Mouse (Mus musculus) CH12.LX (cell line): ENCODE measurements around the gene Enpp1. TPM values are rescaled to one million over a fixed set of nuclear protein-coding genes. Genes with fewer than 3 reads are reported as not detected.

ENCODE experiments used
- DNase-seq: peaks from one replicate; pipeline ENCODE4 v3.0.0-alpha.2; 2013; ENCODE audit errors: extremely low read depth
- H3K27ac ChIP-seq: 2 replicates; pipeline ENCODE4 v1.5.1; 2012; ENCODE audit warnings: low read depth, mild to moderate bottlenecking, control low read depth, moderate library complexity; ENCODE audit not compliant: insufficient read depth
- H3K27me3 ChIP-seq: replicated peaks from 2 replicates; pipeline ENCODE3; 2012; ENCODE audit warnings: inconsistent platforms
- H3K36me3 ChIP-seq, 2 experiments: replicated peaks in 1 of 2; 2 replicates each; pipeline versions ENCODE3 to v1.6.1; 2012; ENCODE audit warnings: inconsistent platforms in 1 of 2, low read length in 1 of 2, mild to moderate bottlenecking in 1 of 2, mixed read lengths in 1 of 2, moderate library complexity in 1 of 2; ENCODE audit not compliant: control insufficient read depth in 1 of 2, insufficient read depth in 1 of 2
- H3K4me1 ChIP-seq, 2 experiments: 2 replicates each; pipeline ENCODE4 v1.6.1; 2012; ENCODE audit warnings: inconsistent platforms in 1 of 2, moderate library complexity in 1 of 2; ENCODE audit not compliant: insufficient read depth in 2 of 2, control insufficient read depth in 1 of 2
- H3K4me2 ChIP-seq: 2 replicates; pipeline ENCODE4 v1.6.1; 2012; ENCODE audit warnings: low read depth, mild to moderate bottlenecking, control low read depth; ENCODE audit not compliant: poor library complexity, insufficient read depth, severe bottlenecking
- H3K4me3 ChIP-seq, 3 experiments: fragments of 150-350 bp in 1 of 3; sonication (generic) in 1 of 3; replicated peaks in 1 of 3; 2 replicates each; pipeline versions ENCODE3 to v1.5.1; 2011 to 2012; ENCODE audit warnings: low read depth in 2 of 3, low read length in 2 of 3, mild to moderate bottlenecking in 2 of 3, moderate library complexity in 2 of 3, control low read depth in 1 of 3, improper control_type of control experiment in 1 of 3, inconsistent platforms in 1 of 3, mixed read lengths in 1 of 3; ENCODE audit not compliant: poor library complexity in 1 of 3
- H3K79me2 ChIP-seq: replicated peaks from 2 replicates; pipeline ENCODE4 v1.6.1; 2012; ENCODE audit warnings: mild to moderate bottlenecking, moderate library complexity; ENCODE audit not compliant: control insufficient read depth, poor library complexity, insufficient read depth, severe bottlenecking; ENCODE audit errors: extremely low read depth
- H3K9ac ChIP-seq: 2 replicates; pipeline ENCODE4 v1.6.1; 2012; ENCODE audit warnings: low read depth, mild to moderate bottlenecking, control low read depth, moderate library complexity; ENCODE audit not compliant: insufficient read depth
- H3K9me3 ChIP-seq: replicated peaks from 2 replicates; pipeline ENCODE3; 2012; ENCODE audit warnings: low read length, inconsistent platforms, mixed read lengths
- CHD1 ChIP-seq: IDR thresholded peaks from 2 replicates; pipeline ENCODE4 v1.6.1; 2012; ENCODE audit warnings: low read depth, low read length, improper control_type of control experiment, inconsistent platforms
- CTCF ChIP-seq, 2 experiments: IDR thresholded peaks in 1 of 2; conservative IDR thresholded peaks in 1 of 2; 2 replicates each; pipeline ENCODE4 v1.5.1; 2011 to 2012; ENCODE audit warnings: low read depth in 2 of 2, low read length in 2 of 2, improper control_type of control experiment in 1 of 2, inconsistent platforms in 1 of 2, mild to moderate bottlenecking in 1 of 2, moderate library complexity in 1 of 2
- EP300 ChIP-seq: IDR thresholded peaks from 2 replicates; pipeline ENCODE4 v1.6.1; 2011; ENCODE audit warnings: low read length, improper control_type of control experiment
- ETS1 ChIP-seq: conservative IDR thresholded peaks from 2 replicates; pipeline ENCODE4 v1.6.1; 2012; ENCODE audit warnings: low read depth, mild to moderate bottlenecking, inconsistent platforms, low read length, improper control_type of control experiment, moderate library complexity
- GABPA ChIP-seq: IDR thresholded peaks from 2 replicates; pipeline ENCODE4 v1.6.1; 2012; ENCODE audit warnings: low read depth, low read length, improper control_type of control experiment, inconsistent platforms; ENCODE audit not compliant: insufficient replicate concordance
- IRF4 ChIP-seq: IDR thresholded peaks from 2 replicates; pipeline ENCODE4 v1.6.1; 2014; ENCODE audit warnings: low read depth, mild to moderate bottlenecking, inconsistent platforms, low read length, improper control_type of control experiment
- MAFK ChIP-seq: IDR thresholded peaks from 2 replicates; pipeline ENCODE4 v1.6.1; 2011; ENCODE audit warnings: low read length, improper control_type of control experiment; ENCODE audit not compliant: insufficient replicate concordance
- MAZ ChIP-seq: IDR thresholded peaks from 2 replicates; pipeline ENCODE4 v1.6.1; 2012; ENCODE audit warnings: low read depth, mild to moderate bottlenecking, inconsistent platforms, low read length, improper control_type of control experiment, moderate library complexity
- MXI1 ChIP-seq: IDR thresholded peaks from 2 replicates; pipeline ENCODE4 v1.6.1; 2011; ENCODE audit warnings: mild to moderate bottlenecking, low read depth, low read length, improper control_type of control experiment
- PAX5 ChIP-seq: IDR thresholded peaks from 2 replicates; pipeline ENCODE4 v1.6.1; 2012; ENCODE audit warnings: low read length, inconsistent platforms, mixed read lengths
- POLR2A ChIP-seq: IDR thresholded peaks from 2 replicates; pipeline ENCODE4 v1.6.1; 2011; ENCODE audit warnings: low read depth, mild to moderate bottlenecking, improper control_type of control experiment, low read length
- RCOR1 ChIP-seq: conservative IDR thresholded peaks from 2 replicates; pipeline ENCODE4 v1.6.1; 2012; ENCODE audit warnings: low read depth, mild to moderate bottlenecking, inconsistent platforms, low read length, improper control_type of control experiment
- SIN3A ChIP-seq: IDR thresholded peaks from 2 replicates; pipeline ENCODE4 v1.6.1; 2012; ENCODE audit warnings: low read length, improper control_type of control experiment, inconsistent platforms
- SMC3 ChIP-seq: IDR thresholded peaks from 2 replicates; pipeline ENCODE4 v1.6.1; 2011; ENCODE audit warnings: low read depth, low read length, improper control_type of control experiment
- USF1 ChIP-seq: IDR thresholded peaks from 2 replicates; pipeline ENCODE4 v1.6.1; 2014; ENCODE audit warnings: low read depth, mild to moderate bottlenecking, inconsistent platforms, low read length, improper control_type of control experiment
- ZKSCAN1 ChIP-seq: IDR thresholded peaks from 2 replicates; pipeline ENCODE4 v1.6.1; 2012; ENCODE audit warnings: low read depth, inconsistent platforms, low read length, improper control_type of control experiment, borderline replicate concordance
- ZMIZ1 ChIP-seq: IDR thresholded peaks from 2 replicates; pipeline ENCODE4 v1.6.1; 2012; ENCODE audit warnings: low read depth, mild to moderate bottlenecking, inconsistent platforms, low read length, improper control_type of control experiment
- ZNF384 ChIP-seq: IDR thresholded peaks from 2 replicates; pipeline ENCODE4 v1.6.1; 2012; ENCODE audit warnings: low read depth, low read length, improper control_type of control experiment, inconsistent platforms
- dilution Hi-C: fragments of 300-500 bp; cut with MboI; formaldehyde crosslinking; loops from 2 replicates; pipeline ENCODE4 v1.14.3; 2020; ENCODE audit warnings: low sequenced_read_pairs; ENCODE audit not compliant: extremely low pct_unique_long_range_greater_than_20kb, extremely low pct_ligation_motif_present
- in situ Hi-C: fragments of 300-500 bp; cut with MboI; formaldehyde crosslinking; loops from 3 replicates; pipeline ENCODE4 v1.14.3; 2019; ENCODE audit warnings: low sequenced_read_pairs, low pct_ligation_motif_present, low pct_unique_long_range_greater_than_20kb, mixed read lengths
- polyA plus RNA-seq: library from polyadenylated mRNA; unstranded; fragments of >175 nt; gene quantifications from 2 replicates; pipeline ENCODE4 v1.2.1, GENCODE M21; 2012; ENCODE audit warnings: low read depth; ENCODE audit not compliant: insufficient read length
- total RNA-seq, 2 experiments: library from RNA; depleted of rRNA; stranded (reverse); fragments of 300-350 nt in 1 of 2; fragments of >200 nt in 1 of 2; gene quantifications; 2 replicates each; pipeline ENCODE4 v1.2.3; 2012 to 2014

Gene Enpp1
- total and polyA plus RNA-seq, 3 experiments = 0.58 to 2.8 (median 0.87) TPM

DNA sequence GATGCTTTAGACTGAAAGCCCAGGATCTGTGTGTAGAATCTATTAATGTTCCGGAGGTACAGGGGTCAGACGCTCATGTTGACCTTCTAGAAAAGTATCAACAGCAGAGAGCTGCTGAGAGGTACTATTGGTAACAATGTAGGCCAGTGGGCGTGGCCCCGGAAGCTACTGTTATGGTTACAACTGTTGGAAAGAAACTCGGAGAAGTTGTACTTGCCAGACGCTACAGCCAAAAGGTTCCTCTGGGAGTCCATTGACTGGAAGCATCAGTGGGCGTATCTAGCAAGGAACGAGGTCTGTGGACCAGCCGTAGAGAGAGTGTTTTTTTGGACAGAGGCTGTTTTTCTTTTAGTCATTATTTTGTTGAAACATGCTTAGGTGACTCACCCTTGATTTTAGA lies 102.2 kb downstream of the Enpp1 start:
- in situ Hi-C loops (loop anchor here (25.0 kb wide), 1 partner anchor 222 kb away; no protein-coding TSS in a partner anchor), dilution Hi-C loops (no loop called here)
- H3K4me2 ChIP-seq = no peak overlapping the region
- DNase-seq = no peak
- no peaks in the 10 kb centered on the region for H3K4me1 ChIP-seq
- no peaks in the 10 kb centered on the region for H3K27me3 ChIP-seq
- TF ChIP-seq USF1 = no peak
- no peak for TF ChIP-seq GABPA
- no peak for TF ChIP-seq POLR2A
- no peak for TF ChIP-seq ZKSCAN1
- no peak for TF ChIP-seq MAZ
- no peak for TF ChIP-seq CHD1
- TF ChIP-seq IRF4 = no peak
- TF ChIP-seq SIN3A = no peak
- TF ChIP-seq CTCF (conservative IDR thresholded peaks at IDR 0.05 in 1 of 2, IDR thresholded peaks at IDR 0.05 in 1 of 2; ENCODE audit: low read depth in 2 of 2, low read length in 2 of 2) = no peak
- H3K9me3 ChIP-seq = no peaks in the 10 kb centered on the region
- no peak overlapping the region for H3K4me3 ChIP-seq
- no peak overlapping the region for H3K9ac ChIP-seq
- no peaks in the 10 kb centered on the region for H3K79me2 ChIP-seq
- no peak overlapping the region for H3K27ac ChIP-seq
- H3K36me3 ChIP-seq = no peaks in the 10 kb centered on the region

DNA sequence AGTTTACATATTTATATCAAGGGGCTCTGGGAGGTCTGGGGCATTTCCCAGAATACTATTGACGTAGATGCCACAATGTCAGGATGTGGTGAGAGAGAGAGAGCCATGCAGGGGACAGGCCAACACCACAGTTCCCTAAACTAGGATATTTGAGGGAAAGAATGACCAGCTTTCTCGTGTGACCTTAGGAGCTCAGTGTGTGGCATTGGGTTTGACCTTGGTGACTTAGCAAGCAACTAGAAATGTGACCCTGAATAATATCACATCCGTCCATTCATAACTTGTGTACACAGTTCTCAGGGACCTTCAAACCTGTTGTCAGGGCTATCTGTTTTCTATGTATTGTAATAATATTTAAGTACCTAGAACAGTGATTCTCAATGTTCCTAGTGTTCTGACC lies 102.8 kb downstream of the Enpp1 start:
- Histone ChIP-seq H3K4me2 (no peak overlapping the region), H3K4me3 (no peak overlapping the region), H3K27me3 (no peaks in the 10 kb centered on the region), H3K79me2 (no peaks in the 10 kb centered on the region)
- dilution Hi-C loops = no loop called here
- DNase-seq = no peak
- no peak for TF ChIP-seq MAFK
- TF ChIP-seq ZMIZ1 = no peak
- TF ChIP-seq ZNF384 = no peak
- no peak for TF ChIP-seq SMC3
- TF ChIP-seq ETS1 = no peak
- TF ChIP-seq MXI1 = no peak
- TF ChIP-seq PAX5 = no peak
- no peak for TF ChIP-seq RCOR1
- no peak for TF ChIP-seq EP300
- TF ChIP-seq, all 38 proteins: peak for 0
- H3K36me3 ChIP-seq = no peaks in the 10 kb centered on the region
- H3K4me1 ChIP-seq = no peaks in the 10 kb centered on the region
- H3K9ac ChIP-seq = no peak overlapping the region
- no peak overlapping the region for H3K27ac ChIP-seq
- in situ Hi-C loops = loop anchor here (25.0 kb wide), 1 partner anchor 222 kb away; no protein-coding TSS in a partner anchor
- no peaks in the 10 kb centered on the region for H3K9me3 ChIP-seq
